Mouse (Mus musculus) lung, postnatal 0 days (tissue): ENCODE data around the gene Csf3r. TPM values are rescaled to one million over a fixed set of nuclear protein-coding genes. Genes with fewer than 3 reads are reported as not detected.
A peak's percentile ranks its signal among the peaks of the same experiment; 100 is the strongest.

ENCODE experiments used
- ATAC-seq: fragments of 200-750 bp; cut with Nextera tagmentation; 2 replicates; pipeline ENCODE4 v1.8.0; 2017; ENCODE audit warnings: moderate library complexity
- DNase-seq: peaks from one replicate; pipeline ENCODE4 v3.0.0-alpha.2; 2016; ENCODE audit warnings: low spot score
- H3K27ac ChIP-seq: fragments of 300-500 bp; sonication (generic); 2 replicates; pipeline ENCODE4 v1.5.1; 2014; ENCODE audit warnings: antibody characterized with exemption, mild to moderate bottlenecking, low read length, mixed read lengths
- H3K27me3 ChIP-seq: fragments of 300-500 bp; sonication (generic); replicated peaks from 2 replicates; pipeline ENCODE4 v1.6.1; 2014; ENCODE audit warnings: low read length, mixed read lengths; ENCODE audit not compliant: insufficient read depth
- H3K36me3 ChIP-seq: fragments of 300-500 bp; sonication (generic); 2 replicates; pipeline ENCODE4 v1.6.1; 2014; ENCODE audit warnings: low read length, mixed read lengths; ENCODE audit not compliant: insufficient read depth
- H3K4me1 ChIP-seq: fragments of 300-500 bp; sonication (generic); 2 replicates; pipeline ENCODE4 v1.6.1; 2014; ENCODE audit warnings: antibody characterized with exemption, low read depth, low read length, mixed read lengths; ENCODE audit not compliant: insufficient read depth
- H3K4me2 ChIP-seq: fragments of 300-500 bp; sonication (generic); replicated peaks from 2 replicates; pipeline ENCODE4 v1.6.1; 2014; ENCODE audit warnings: low read depth, mild to moderate bottlenecking, low read length, moderate library complexity, mixed read lengths
- H3K4me3 ChIP-seq: fragments of 300-500 bp; sonication (generic); 2 replicates; pipeline ENCODE4 v1.5.1; 2014; ENCODE audit warnings: low read depth, low read length
- H3K9ac ChIP-seq: fragments of 300-500 bp; sonication (generic); replicated peaks from 2 replicates; pipeline ENCODE4 v1.6.1; 2014; ENCODE audit warnings: low read depth, mild to moderate bottlenecking
- H3K9me3 ChIP-seq: fragments of 300-500 bp; sonication (generic); 2 replicates; pipeline ENCODE4 v1.6.1; 2016; ENCODE audit warnings: low read length, mixed read lengths
- CTCF ChIP-seq: IDR thresholded peaks from 2 replicates; pipeline ENCODE4 v1.5.1; 2016; ENCODE audit warnings: antibody characterized with exemption, mild to moderate bottlenecking
- EP300 ChIP-seq: IDR thresholded peaks from 2 replicates; pipeline ENCODE4 v1.6.1; 2016; ENCODE audit warnings: antibody characterized with exemption, mild to moderate bottlenecking, control low read depth
- WGBS: fragments of 180-500 bp; shearing (Covaris S2); extraction: QIAGEN DNeasy Blood & Tissue Kit; methylation state at CpG from one replicate; pipeline ENCODE4 v1.1.7; 2014; 5-methylcytosine and 5-hydroxymethylcytosine counted together
- polyA plus RNA-seq: library from polyadenylated mRNA; unstranded; fragments of >200 nt; fragmentation: Nextera tagmentation; extraction: Ambion mirVana; gene quantifications from 2 replicates; pipeline ENCODE4 v1.2.1, GENCODE M21; 2015

Csf3r gene
- polyA plus RNA-seq, 1 experiment from 2014 or later = 3.4 TPM

DNA sequence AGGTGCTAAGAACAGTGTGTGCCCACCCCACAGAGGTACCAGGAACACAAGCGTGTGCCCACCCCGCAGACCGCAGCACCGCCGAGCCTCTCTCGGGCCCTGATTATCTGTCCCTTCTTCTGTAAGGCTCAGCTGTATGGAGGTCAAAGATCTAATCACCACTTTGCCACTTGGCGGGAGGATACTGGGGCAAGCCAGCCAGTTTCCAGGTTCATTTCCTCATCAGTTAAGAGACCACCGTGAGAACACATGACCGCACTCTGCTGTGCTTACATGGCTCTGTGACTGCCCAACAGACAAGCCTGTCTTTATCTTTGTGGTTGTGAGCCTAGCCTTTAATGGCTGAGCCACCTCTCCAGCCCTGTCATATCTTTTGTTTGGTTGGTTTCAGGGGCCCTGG lies 58.7 kb downstream of the Csf3r start:
- ATAC-seq (no peak), DNase-seq (no peak)

DNA sequence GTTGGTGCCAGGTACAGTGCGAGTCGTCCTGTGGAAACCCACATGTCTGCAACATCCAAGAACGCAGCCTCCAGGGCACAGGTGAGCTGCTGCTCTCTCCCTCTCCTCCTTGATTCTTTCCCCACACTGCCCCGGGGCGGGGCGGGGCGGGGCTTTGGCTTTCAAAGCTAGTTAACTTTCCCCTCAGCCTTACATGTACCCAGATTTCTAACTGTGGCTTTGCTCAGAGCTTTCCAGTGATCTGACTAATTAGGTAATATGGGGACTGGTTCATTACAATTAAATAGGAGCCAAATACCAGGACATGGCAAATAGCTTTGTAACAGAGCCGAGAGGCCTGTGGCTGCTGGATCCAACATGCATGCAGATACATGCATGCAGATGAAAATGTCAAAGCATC lies 60.0 kb downstream of the Csf3r start:
- no peaks in the 10 kb centered on the region for H3K9me3 ChIP-seq
- no peak overlapping the region for H3K4me2 ChIP-seq
- H3K9ac ChIP-seq = no peak overlapping the region
- ATAC-seq (no peak), DNase-seq (no peak)
- H3K4me3 ChIP-seq = no peak overlapping the region
- 72% methylated on average over 8 of the region's 8 CpGs for WGBS
- no peaks in the 10 kb centered on the region for H3K27me3 ChIP-seq
- no peaks in the 10 kb centered on the region for H3K36me3 ChIP-seq
- H3K4me1 ChIP-seq = no peaks in the 10 kb centered on the region
- no peak overlapping the region for H3K27ac ChIP-seq
- TF ChIP-seq CTCF (no peak), EP300 (no peak)

More for the DNA sequence above, 58.7 kb downstream of the Csf3r start:
- Histone ChIP-seq H3K9ac (no peak overlapping the region), H3K4me3 (no peak overlapping the region), H3K4me1 (no peaks in the 10 kb centered on the region), H3K36me3 (no peaks in the 10 kb centered on the region), H3K27me3 (no peaks in the 10 kb centered on the region), H3K9me3 (no peaks in the 10 kb centered on the region), H3K4me2 (no peak overlapping the region), H3K27ac (no peak overlapping the region)
- TF ChIP-seq EP300 = no peak
- no peak for TF ChIP-seq CTCF
- 83% methylated on average over 9 of the region's 9 CpGs for WGBS

GRCm38 (mm10) chr4:126085996-126086576 lies 61.7 kb downstream of the Csf3r start:
- TF ChIP-seq CTCF (peak; percentile 96), EP300 (no peak; the same call in 1 of the 2 replicates)
- Histone ChIP-seq H3K9me3 (no peaks in the 10 kb centered on the region), H3K4me1 (no peaks in the 10 kb centered on the region), H3K4me3 (no peak overlapping the region), H3K4me2 (no peak overlapping the region), H3K9ac (no peak overlapping the region), H3K36me3 (no peaks in the 10 kb centered on the region), H3K27me3 (no peaks in the 10 kb centered on the region), H3K27ac (no peak overlapping the region)
- DNase-seq (peak; percentile 91), ATAC-seq (peak; percentile 93)
- WGBS = 22% methylated on average over 7 of the region's 7 CpGs

DNA sequence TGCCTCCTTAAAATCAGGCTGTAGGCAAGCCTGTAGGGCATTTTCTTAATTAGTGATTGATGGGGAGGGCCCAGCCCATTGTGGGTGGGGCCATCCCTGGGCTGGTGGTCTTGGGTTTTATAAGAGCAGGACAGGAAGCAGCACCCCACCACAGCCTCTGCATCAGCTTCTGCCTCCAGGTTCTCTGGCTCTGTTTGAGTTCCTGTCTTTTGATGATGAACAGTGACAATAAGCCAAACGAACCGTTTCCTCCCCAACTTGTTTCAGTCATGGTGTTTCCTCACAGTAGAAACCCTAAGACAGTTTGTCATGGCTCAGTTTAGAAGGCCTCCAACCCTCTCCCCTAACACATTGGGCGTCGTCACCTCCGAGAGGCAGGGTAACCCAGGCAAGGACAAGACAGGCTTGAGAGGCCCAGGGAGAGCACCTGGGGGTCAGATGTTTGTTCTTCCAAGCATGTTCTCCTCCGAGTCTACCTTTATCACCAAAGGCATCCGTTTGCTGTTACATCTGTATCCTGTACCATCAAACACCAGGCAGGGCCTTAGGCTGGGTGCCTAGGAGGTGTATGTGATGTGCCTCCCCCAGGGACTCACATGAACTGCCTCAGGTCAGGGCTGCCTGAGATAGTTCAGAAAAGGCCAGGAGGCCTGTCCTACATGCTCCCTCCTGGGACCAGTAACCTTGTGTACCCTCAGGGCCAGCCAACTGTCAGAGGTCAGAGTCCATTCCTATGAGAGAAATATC lies 65.9 kb downstream of the Csf3r start:
- TF ChIP-seq CTCF (no peak), EP300 (no peak)
- ATAC-seq = no peak
- WGBS = 54% methylated on average over 7 of the region's 7 CpGs

GRCm38 (mm10) chr4:126090848-126091124 lies 66.4 kb downstream of the Csf3r start:
- DNase-seq = no peak
- TF ChIP-seq EP300 (no peak), CTCF (no peak)

More for the DNA sequence above, 65.9 kb downstream of the Csf3r start:
- no peaks in the 10 kb centered on the region for H3K36me3 ChIP-seq
- H3K27ac ChIP-seq = no peak overlapping the region
- H3K4me3 ChIP-seq = no peak overlapping the region
- DNase-seq = no peak
- H3K4me1 ChIP-seq = no peaks in the 10 kb centered on the region
- no peaks in the 10 kb centered on the region for H3K27me3 ChIP-seq
- H3K4me2 ChIP-seq = no peak overlapping the region
- H3K9me3 ChIP-seq = no peaks in the 10 kb centered on the region
- no peak overlapping the region for H3K9ac ChIP-seq

GRCm38 (mm10) chr4:126091873-126092272 lies 67.5 kb downstream of the Csf3r start:
- ATAC-seq = no peak
- peaks cover under 1% of the 10 kb centered on the region; the same call in 1 of the 2 replicates for H3K4me1 ChIP-seq
- H3K36me3 ChIP-seq = no peaks in the 10 kb centered on the region
- 66% methylated on average over 8 of the region's 8 CpGs for WGBS
- H3K4me3 ChIP-seq = no peak overlapping the region
- H3K9ac ChIP-seq = no peak overlapping the region
- no peak for DNase-seq
- no peak overlapping the region for H3K4me2 ChIP-seq
- no peaks in the 10 kb centered on the region for H3K27me3 ChIP-seq
- no peak overlapping the region for H3K27ac ChIP-seq
- TF ChIP-seq CTCF (no peak), EP300 (no peak)
- no peaks in the 10 kb centered on the region for H3K9me3 ChIP-seq

More at GRCm38 (mm10) chr4:126090848-126091124, 66.4 kb downstream of the Csf3r start:
- Histone ChIP-seq H3K27ac (no peak overlapping the region), H3K4me3 (no peak overlapping the region), H3K9me3 (no peaks in the 10 kb centered on the region), H3K4me2 (no peak overlapping the region), H3K4me1 (no peaks in the 10 kb centered on the region), H3K9ac (no peak overlapping the region), H3K27me3 (no peaks in the 10 kb centered on the region), H3K36me3 (no peaks in the 10 kb centered on the region)
- 66% methylated on average over 4 of the region's 4 CpGs for WGBS
- ATAC-seq = no peak

Other genes with a start within 250 kb of the Csf3r start
- 63.5 and 74.9 TPM in 2 replicates for gene Mrps15, start 22.4 kb downstream of the Csf3r start, polyA plus RNA-seq
- 11.8 and 12.3 TPM in 2 replicates for gene Oscp1, start 34.0 kb downstream of the Csf3r start, polyA plus RNA-seq
- 62.2 and 64.1 TPM in 2 replicates for gene Lsm10, start 72.1 kb downstream of the Csf3r start, polyA plus RNA-seq
- 26.7 and 30.6 TPM in 2 replicates for gene Stk40, start 79.4 kb downstream of the Csf3r start, polyA plus RNA-seq
- gene Eva1b, start 123.2 kb downstream of the Csf3r start, polyA plus RNA-seq = 151 TPM in 2 replicates
- gene Sh3d21, start 138.9 kb downstream of the Csf3r start, polyA plus RNA-seq = 23.3 and 30.7 TPM in 2 replicates
- gene Thrap3, start 178.2 kb downstream of the Csf3r start, polyA plus RNA-seq = 98.6 and 112 TPM in 2 replicates
- 27.2 and 33.3 TPM in 2 replicates for gene Map7d1, start 231.8 kb downstream of the Csf3r start, polyA plus RNA-seq
- 95.9 and 97.9 TPM in 2 replicates for gene Trappc3, start 237.8 kb downstream of the Csf3r start, polyA plus RNA-seq